Mouse (Mus musculus) c-Kit-negative CD71-positive TER-119-positive erythroid progenitor cells, embryonic 14.5 days (primary cell): ENCODE results near the gene Scarb1.

Experiments
- DNase-seq: peaks from one replicate; pipeline ENCODE4 v3.0.0-alpha.2; 2013; ENCODE audit warnings: low read depth, low spot score

The Scarb1 gene

GRCm38 (mm10) chr5:125331811-125332210 is 9.1 kb downstream of the Scarb1 start:
- no peak for DNase-seq

- no peak for DNase-seq
Measured at GRCm38 (mm10) chr5:125331094-125331493, 9.8 kb downstream of the Scarb1 start.

- DNase-seq, result no peak
Measured at GRCm38 (mm10) chr5:125330656-125331055, 10.2 kb downstream of the Scarb1 start.

GRCm38 (mm10) chr5:125330191-125330590 is 10.7 kb downstream of the Scarb1 start:
- DNase-seq, result no peak

GRCm38 (mm10) chr5:125327596-125328385 is 13.1 kb downstream of the Scarb1 start:
- no peak for DNase-seq

GRCm38 (mm10) chr5:125326351-125326750 is 14.5 kb downstream of the Scarb1 start:
- DNase-seq, result no peak

- no peak for DNase-seq
Measured at GRCm38 (mm10) chr5:125325931-125326330, 15.0 kb downstream of the Scarb1 start.

GRCm38 (mm10) chr5:125325285-125325684 is 15.6 kb downstream of the Scarb1 start:
- no peak for DNase-seq

GRCm38 (mm10) chr5:125323939-125324480 is 16.9 kb downstream of the Scarb1 start:
- DNase-seq, result no peak

- no peak for DNase-seq
Measured at GRCm38 (mm10) chr5:125323128-125323527, 17.8 kb downstream of the Scarb1 start.

- no peak for DNase-seq
Measured at GRCm38 (mm10) chr5:125321836-125322235, 19.1 kb downstream of the Scarb1 start.

GRCm38 (mm10) chr5:125319057-125319800 is 21.7 kb downstream of the Scarb1 start:
- DNase-seq, result no peak

- DNase-seq, result no peak
Measured at GRCm38 (mm10) chr5:125317953-125318352, 22.9 kb downstream of the Scarb1 start.

GRCm38 (mm10) chr5:125317296-125317695 is 23.6 kb downstream of the Scarb1 start:
- no peak for DNase-seq

- DNase-seq, result no peak
Measured at GRCm38 (mm10) chr5:125316771-125317170, 24.1 kb downstream of the Scarb1 start.

GRCm38 (mm10) chr5:125315110-125315509 is 25.8 kb downstream of the Scarb1 start:
- no peak for DNase-seq

- no peak for DNase-seq
Measured at GRCm38 (mm10) chr5:125313991-125314390, 26.9 kb downstream of the Scarb1 start.

GRCm38 (mm10) chr5:125312970-125313597 is 27.8 kb downstream of the Scarb1 start:
- no peak for DNase-seq

- no peak for DNase-seq
Measured at GRCm38 (mm10) chr5:125310986-125311385, 29.9 kb downstream of the Scarb1 start.

- DNase-seq, result no peak
Measured at GRCm38 (mm10) chr5:125309193-125309592, 31.7 kb downstream of the Scarb1 start.

- DNase-seq, result no peak
Measured at GRCm38 (mm10) chr5:125306824-125307223, 34.1 kb downstream of the Scarb1 start.

- DNase-seq, result no peak
Measured at GRCm38 (mm10) chr5:125306372-125306771, 34.5 kb downstream of the Scarb1 start.
